Mouse (Mus musculus) monocyte, adult 59 days (primary cell): Measurements from ENCODE around the gene Hist1h1a. TPM values are rescaled to one million over a fixed set of nuclear protein-coding genes. Genes with fewer than 3 reads are reported as not detected.

ENCODE experiments used
- total RNA-seq, 2 experiments: library from RNA; stranded (reverse); gene quantifications; one replicate each; pipeline ENCODE4 v1.2.4; 2023

The Hist1h1a gene
- 10 to 100 TPM; 34.1 to 37.9 TPM for total RNA-seq

DNA sequence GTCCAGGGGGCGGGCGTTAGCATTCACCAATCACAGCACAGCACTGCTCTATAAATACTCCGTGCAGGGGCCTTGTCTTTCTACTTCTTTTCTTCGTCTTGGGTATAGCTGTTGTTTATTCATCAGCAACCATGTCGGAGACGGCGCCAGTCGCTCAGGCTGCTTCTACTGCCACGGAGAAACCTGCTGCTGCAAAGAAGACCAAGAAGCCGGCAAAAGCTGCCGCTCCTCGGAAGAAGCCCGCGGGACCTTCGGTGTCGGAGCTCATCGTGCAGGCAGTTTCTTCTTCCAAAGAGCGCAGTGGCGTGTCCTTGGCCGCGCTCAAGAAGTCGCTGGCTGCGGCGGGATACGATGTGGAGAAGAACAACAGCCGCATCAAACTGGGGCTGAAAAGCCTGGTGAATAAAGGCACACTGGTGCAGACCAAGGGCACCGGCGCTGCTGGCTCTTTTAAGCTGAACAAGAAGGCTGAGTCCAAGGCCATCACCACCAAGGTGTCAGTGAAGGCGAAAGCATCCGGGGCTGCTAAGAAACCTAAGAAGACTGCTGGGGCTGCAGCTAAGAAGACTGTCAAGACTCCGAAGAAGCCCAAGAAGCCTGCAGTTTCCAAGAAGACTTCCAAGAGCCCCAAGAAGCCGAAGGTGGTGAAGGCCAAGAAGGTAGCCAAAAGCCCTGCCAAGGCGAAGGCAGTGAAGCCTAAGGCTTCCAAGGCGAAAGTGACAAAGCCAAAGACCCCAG, at the start of gene Hist1h1a:
TSS of gene Hist1h1a (plus strand) at position 81 of the 738 bp plus-strand sequence.

DNA sequence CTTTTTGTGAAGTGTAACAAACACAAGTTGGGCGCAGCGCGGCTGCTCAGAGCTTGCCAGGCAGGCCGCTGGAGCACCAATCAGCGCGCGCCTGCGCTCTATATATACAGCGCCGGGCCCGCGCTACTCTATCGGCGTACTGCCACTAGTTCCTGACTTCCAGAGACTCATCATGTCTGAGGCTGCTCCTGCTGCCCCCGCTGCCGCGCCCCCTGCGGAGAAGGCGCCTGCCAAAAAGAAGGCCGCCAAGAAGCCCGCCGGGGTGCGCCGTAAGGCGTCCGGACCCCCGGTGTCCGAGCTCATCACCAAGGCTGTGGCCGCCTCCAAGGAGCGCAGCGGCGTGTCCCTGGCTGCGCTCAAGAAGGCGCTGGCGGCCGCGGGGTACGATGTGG, 24.8 kb upstream of the Hist1h1a start, which contains the start of gene Hist1h1c:
TSS of gene Hist1h1c (plus strand) at position 132 of the 392 bp plus-strand sequence.

DNA sequence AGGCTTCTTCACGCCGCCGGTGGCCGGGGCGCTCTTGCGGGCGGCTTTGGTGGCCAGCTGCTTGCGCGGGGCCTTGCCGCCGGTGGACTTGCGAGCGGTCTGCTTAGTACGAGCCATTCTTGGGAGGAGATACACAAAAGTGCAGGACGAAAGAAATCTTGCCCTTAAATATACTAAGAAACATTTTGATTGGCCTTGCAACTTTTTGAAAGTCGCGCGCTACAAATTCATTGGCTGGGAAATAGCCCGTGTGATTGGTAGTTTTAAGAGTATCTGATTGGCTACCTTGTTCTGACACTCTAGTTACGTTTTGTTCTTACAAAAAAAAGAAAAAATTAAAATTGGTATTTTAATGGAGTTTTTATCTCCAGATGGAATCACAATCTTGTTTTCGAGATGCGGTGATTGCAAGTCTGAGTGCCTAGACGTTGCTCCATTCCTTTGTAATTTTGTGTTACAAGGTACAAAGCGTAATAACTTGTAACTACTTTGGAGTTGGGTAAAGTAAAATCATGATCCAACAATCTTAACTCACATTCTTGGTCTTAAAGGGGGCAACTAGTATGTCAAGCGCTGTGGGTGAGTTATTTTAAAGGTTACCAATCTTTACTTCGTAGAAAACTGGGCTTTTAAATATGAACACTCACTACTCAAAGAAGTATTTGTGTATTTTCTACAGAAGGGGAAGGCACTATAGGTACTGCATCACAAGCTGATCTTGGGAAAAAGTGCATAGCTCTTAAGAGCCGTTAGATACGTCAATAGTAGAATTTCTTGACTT, 17.9 kb upstream of the Hist1h1a start, which contains the start of gene Hist1h3c:
TSS of gene Hist1h3c (minus strand) at position 222 of the 781 bp plus-strand sequence.

GRCm38 (mm10) chr13:23746201-23747080, 17.0 kb upstream of the Hist1h1a start, which contains the start of gene Hist1h2bb:
Gene Hist1h2bb, plus strand, starts transcription at chr13:23746734.

GRCm38 (mm10) chr13:23750839-23751477, 12.5 kb upstream of the Hist1h1a start, which contains the start of gene Hist1h2ab:
Gene Hist1h2ab, plus strand, starts transcription at chr13:23751126.

DNA sequence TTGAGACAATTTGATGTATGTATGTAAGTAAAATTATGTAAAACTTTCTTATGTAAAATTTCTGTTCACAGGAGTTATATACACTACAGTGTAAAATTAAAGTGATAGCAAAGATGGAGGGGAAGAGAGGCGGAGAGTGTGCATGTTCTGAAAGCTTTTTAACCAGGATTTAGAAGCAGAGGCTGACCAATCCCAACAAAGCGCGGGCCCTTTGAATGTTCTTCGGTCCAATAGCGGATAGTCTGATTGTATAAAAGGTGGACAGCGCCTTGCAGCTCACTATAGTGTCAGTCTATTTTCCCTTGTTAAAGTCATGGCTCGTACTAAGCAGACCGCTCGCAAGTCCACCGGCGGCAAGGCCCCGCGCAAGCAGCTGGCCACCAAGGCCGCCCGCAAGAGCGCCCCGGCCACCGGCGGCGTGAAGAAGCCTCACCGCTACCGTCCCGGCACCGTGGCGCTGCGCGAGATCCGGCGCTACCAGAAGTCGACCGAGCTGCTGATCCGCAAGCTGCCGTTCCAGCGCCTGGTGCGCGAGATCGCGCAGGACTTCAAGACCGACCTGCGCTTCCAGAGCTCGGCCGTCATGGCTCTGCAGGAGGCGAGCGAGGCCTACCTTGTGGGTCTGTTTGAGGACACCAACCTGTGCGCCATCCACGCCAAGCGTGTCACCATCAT, 11.3 kb upstream of the Hist1h1a start, which contains the start of gene Hist1h3b:
TSS of gene Hist1h3b (plus strand) at position 201 of the 675 bp plus-strand sequence.

DNA sequence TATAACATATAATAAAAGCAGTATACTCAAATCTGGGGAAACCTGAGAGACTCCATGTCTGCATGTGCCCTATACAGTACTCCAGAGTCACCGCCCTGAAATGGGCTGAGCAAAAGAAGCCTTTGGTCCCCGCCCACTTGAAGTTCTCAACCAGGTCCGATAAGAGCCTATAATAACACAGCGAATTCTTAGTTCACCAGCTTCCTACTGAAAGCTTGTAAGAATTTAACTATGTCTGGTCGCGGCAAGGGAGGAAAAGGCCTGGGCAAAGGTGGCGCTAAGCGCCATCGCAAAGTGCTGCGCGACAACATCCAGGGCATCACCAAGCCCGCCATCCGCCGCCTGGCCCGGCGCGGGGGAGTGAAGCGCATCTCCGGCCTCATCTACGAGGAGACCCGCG, 6.7 kb upstream of the Hist1h1a start, which contains the start of gene Hist1h4b:
TSS of gene Hist1h4b (plus strand) at position 224 of the 400 bp plus-strand sequence.

GRCm38 (mm10) chr13:23760972-23761864, 2.2 kb upstream of the Hist1h1a start, which contains the start of gene Hist1h4a:
Gene Hist1h4a, minus strand, starts transcription at chr13:23761230.

GRCm38 (mm10) chr13:23761871-23762821, 1.3 kb upstream of the Hist1h1a start, which contains the start of gene Hist1h3a:
Gene Hist1h3a, minus strand, starts transcription at chr13:23762386.

DNA sequence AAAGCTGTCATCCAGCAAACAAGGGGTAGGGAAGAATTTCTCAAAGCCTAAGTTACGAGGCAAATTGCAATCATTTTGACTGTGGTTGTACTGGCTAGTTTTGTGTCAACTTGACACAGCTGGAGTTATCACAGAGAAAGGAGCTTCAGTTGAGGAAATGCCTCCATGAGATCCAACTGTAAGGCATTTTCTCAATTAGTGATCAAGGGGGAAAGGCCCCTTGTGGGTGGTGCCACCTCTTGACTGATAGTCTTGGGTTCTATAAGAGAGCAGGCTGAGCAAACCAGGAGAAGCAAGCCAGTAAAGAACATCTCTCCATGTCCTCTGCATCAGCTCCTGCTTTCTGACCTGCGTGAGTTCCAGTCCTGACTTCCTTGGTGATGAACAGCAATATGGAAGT, 6.1 kb downstream of the Hist1h1a start, which contains the start of gene Trim38:
TSS of gene Trim38 (plus strand) at position 301 of the 400 bp plus-strand sequence.

DNA sequence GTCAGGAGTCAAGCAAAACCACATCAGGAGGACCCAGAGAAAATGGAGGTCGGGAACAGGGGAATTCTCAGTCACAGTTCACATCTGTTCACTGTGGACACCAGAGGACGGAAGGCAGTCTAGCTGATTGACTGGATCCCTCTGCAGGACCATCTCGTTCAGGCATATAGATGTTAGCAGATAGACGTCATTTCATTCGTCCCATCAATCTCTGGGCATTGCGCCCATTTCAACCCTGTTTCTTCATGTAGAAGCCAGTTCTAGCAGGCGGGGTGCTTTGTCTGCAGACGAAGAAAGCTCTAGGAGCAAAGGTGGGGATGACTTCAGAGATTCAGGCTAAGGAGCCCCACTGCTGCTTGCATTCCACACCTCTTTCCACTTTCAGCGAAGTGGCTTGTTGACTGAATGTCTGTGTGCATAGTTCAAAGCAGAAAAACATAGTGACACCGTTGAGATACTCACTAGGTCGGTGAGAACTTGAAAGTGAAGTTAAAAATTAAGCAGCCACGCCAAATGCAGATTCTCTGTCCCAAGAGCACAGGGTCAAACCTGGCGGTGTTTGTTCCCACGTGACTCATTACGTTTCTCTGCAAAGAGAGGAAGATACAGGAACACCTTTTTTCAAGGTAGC, 43.1 kb downstream of the Hist1h1a start, which contains the start of gene Slc17a2:
TSS of gene Slc17a2 (plus strand) at position 572 of the 631 bp plus-strand sequence.

Other genes starting within 250 kb of the Hist1h1a start
- gene Hist1h4h, start 232.6 kb upstream of the Hist1h1a start, total RNA-seq, result 100 to 1,000 TPM; 288 to 289 TPM
- gene Hist1h2af, start 229.8 kb upstream of the Hist1h1a start, total RNA-seq, result 10 to 100 TPM; 13.0 to 16.8 TPM
- 1 to 10 TPM; 4.0 to 7.1 TPM for gene Hist1h3g, start 228.2 kb upstream of the Hist1h1a start, total RNA-seq
- gene Hist1h2bh, start 220.3 kb upstream of the Hist1h1a start, total RNA-seq, result 1 to 10 TPM; 5.8 to 8.7 TPM
- gene Hist1h3f, start 219.6 kb upstream of the Hist1h1a start, total RNA-seq, result 10 to 100 TPM; 46.7 to 47.0 TPM
- gene Hist1h4f, start 212.0 kb upstream of the Hist1h1a start, total RNA-seq, result 100 to 1,000 TPM in 1 of 2 experiments, 10 to 100 TPM in 1; 82.9 to 103 TPM
- gene Hist1h1d, start 210.4 kb upstream of the Hist1h1a start, total RNA-seq, result 10 to 100 TPM; 41.3 to 48.8 TPM
- gene Hist1h3e, start 201.3 kb upstream of the Hist1h1a start, total RNA-seq, result 100 to 1,000 TPM; 229 to 249 TPM
- 10 to 100 TPM; 17.9 to 24.4 TPM for gene Hist1h2ae, start 192.4 kb upstream of the Hist1h1a start, total RNA-seq
- gene Hist1h2bg, start 192.3 kb upstream of the Hist1h1a start, total RNA-seq, result 100 to 1,000 TPM; 418 to 452 TPM
- gene Hist1h2bf, start 189.5 kb upstream of the Hist1h1a start, total RNA-seq, result 100 to 1,000 TPM; 146 to 182 TPM
- gene Hist1h2ad, start 189.3 kb upstream of the Hist1h1a start, total RNA-seq, result 10 to 100 TPM; 32.0 to 39.2 TPM
- gene Hist1h3d, start 187.9 kb upstream of the Hist1h1a start, total RNA-seq, result 10 to 100 TPM; 24.7 to 26.8 TPM
- gene Hist1h4d, start 182.1 kb upstream of the Hist1h1a start, total RNA-seq, result 100 to 1,000 TPM; 179 to 193 TPM
- gene Hist1h2be, start 142.5 kb upstream of the Hist1h1a start, total RNA-seq, result 10 to 100 TPM; 24.2 to 27.4 TPM
- gene Hist1h1e, start 141.1 kb upstream of the Hist1h1a start, total RNA-seq, result 100 to 1,000 TPM; 580 to 629 TPM
- 10 to 100 TPM; 16.6 to 18.1 TPM for gene Hist1h2ac, start 79.7 kb upstream of the Hist1h1a start, total RNA-seq
- gene Hist1h2bc, start 79.5 kb upstream of the Hist1h1a start, total RNA-seq, result 10 to 100 TPM; 36.5 to 38.0 TPM
- gene Hist1h1t, start 67.9 kb upstream of the Hist1h1a start, total RNA-seq, result under 1 TPM in 1 of 2 experiments, not detected in 1; 0.73 TPM
- 100 to 1,000 TPM; 164 to 221 TPM for gene Hist1h4c, start 65.2 kb upstream of the Hist1h1a start, total RNA-seq
- gene Hfe, start 52.8 kb upstream of the Hist1h1a start, total RNA-seq, result 100 to 1,000 TPM; 136 to 146 TPM
- gene Hist1h1c, start 24.9 kb upstream of the Hist1h1a start, total RNA-seq, result 1,000 to 10,000 TPM; 1,025 to 1,075 TPM
- gene Hist1h3c, start 18.1 kb upstream of the Hist1h1a start, total RNA-seq, result 1 to 10 TPM; 5.7 to 5.9 TPM
- gene Hist1h2bb, start 16.9 kb upstream of the Hist1h1a start, total RNA-seq, result 10 to 100 TPM; 58.8 to 70.5 TPM
- 10 to 100 TPM; 44.8 to 51.5 TPM for gene Hist1h2ab, start 12.5 kb upstream of the Hist1h1a start, total RNA-seq
- 10 to 100 TPM; 32.0 to 33.9 TPM for gene Hist1h3b, start 11.4 kb upstream of the Hist1h1a start, total RNA-seq
- gene Hist1h4b, start 6.7 kb upstream of the Hist1h1a start, total RNA-seq, result 100 to 1,000 TPM in 1 of 2 experiments, 10 to 100 TPM in 1; 84.1 to 109 TPM
- 100 to 1,000 TPM; 158 to 172 TPM for gene Hist1h4a, start 2.4 kb upstream of the Hist1h1a start, total RNA-seq
- 100 to 1,000 TPM; 333 to 340 TPM for gene Hist1h3a, start 1.3 kb upstream of the Hist1h1a start, total RNA-seq
- not detected for gene Trim38, start 6.2 kb downstream of the Hist1h1a start, total RNA-seq
- gene Slc17a2, start 43.3 kb downstream of the Hist1h1a start, total RNA-seq, result not detected
- not detected for gene Slc17a3, start 75.8 kb downstream of the Hist1h1a start, total RNA-seq
- not detected for gene Slc17a1, start 104.1 kb downstream of the Hist1h1a start, total RNA-seq
- not detected for gene Slc17a4, start 151.3 kb downstream of the Hist1h1a start, total RNA-seq
- not detected for gene Hist1h2ba, start 170.5 kb downstream of the Hist1h1a start, total RNA-seq
- gene Hist1h2aa, start 170.8 kb downstream of the Hist1h1a start, total RNA-seq, result not detected
- gene Scgn, start 227.5 kb downstream of the Hist1h1a start, total RNA-seq, result not detected